Mouse (Mus musculus) T-helper 2 cell (primary cell): Measurements from ENCODE around the gene Adarb2.

Experiments
- in situ Hi-C: fragments of 300-600 bp; cut with MboI, MseI; formaldehyde crosslinking; loops from one replicate; pipeline ENCODE4 v1.15.1; 2025; ENCODE audit warnings: high pct_unique_total_duplicates

Adarb2 gene

DNA sequence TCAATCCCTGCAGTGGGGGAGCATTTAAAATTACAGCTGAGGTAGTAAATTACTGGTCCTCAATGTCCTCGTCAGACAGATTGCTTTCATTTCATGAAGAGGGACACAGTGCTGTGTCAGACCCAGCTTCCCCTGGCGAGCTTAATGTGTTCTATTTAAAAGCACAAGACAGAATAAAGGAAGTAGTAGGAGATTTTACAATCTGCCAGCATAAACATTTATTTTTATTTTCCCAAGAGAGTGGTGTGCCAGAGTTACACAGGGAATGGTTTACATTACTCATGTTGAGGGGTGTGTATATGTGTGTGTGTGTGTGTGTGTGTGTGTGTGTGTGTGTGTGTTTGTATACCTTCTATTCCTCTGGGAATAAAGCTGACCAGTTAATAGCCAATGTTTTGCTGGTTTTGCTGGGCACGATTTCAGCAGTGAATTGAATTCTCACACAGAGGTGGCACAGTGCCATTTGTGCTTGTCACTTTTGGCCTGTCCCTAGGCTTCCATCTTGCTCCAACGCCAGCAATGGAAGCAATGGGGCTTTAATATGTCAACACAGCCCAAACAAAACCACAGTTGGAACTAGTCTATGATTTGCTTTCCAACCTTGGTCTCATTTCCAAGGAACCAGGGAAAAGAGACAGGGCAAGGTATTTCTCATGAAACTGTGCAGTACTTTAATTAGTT is 282.1 kb downstream of the Adarb2 start:
- in situ Hi-C loops: no loop called here

GRCm38 (mm10) chr13:8487756-8488434 is 285.2 kb downstream of the Adarb2 start:
- in situ Hi-C loops: no loop called here

GRCm38 (mm10) chr13:8493363-8493762 is 290.7 kb downstream of the Adarb2 start:
- in situ Hi-C loops: no loop called here

GRCm38 (mm10) chr13:8499551-8499950 is 296.9 kb downstream of the Adarb2 start:
- in situ Hi-C loops: no loop called here

GRCm38 (mm10) chr13:8511069-8511817 is 308.6 kb downstream of the Adarb2 start:
- in situ Hi-C loops: no loop called here

DNA sequence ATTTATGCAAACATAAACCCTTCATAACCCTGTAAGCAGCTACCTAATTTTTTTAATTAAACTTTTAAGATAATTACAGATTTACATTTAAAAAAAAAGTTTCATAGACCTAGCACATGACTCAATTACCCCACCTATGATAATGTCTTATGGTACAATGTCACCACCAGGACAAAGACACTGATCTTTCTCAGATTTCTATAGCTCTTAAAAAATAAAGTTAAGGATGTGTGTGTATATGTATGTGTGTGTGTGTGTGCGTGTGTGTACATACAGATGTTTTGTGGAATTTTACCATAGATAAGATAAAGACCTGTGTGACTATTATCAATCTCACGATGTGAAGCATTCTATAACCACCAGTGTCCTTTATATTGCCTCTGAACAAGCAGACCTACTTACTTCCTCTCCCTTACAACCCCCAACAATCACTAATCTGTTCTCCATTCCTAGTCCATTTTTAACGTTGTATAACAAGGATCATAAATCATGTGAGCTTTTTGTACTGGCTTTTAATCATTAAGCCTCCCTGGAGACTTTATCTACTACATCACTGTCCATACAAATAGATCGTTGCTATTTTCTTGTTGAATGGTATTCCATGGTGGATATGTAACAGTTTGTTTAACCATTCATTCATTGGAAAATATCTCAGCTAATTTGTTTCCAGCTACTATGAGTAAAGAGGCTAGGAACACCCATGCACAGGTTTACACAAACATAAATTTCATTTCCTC is 313.5 kb downstream of the Adarb2 start:
- in situ Hi-C loops: no loop called here

DNA sequence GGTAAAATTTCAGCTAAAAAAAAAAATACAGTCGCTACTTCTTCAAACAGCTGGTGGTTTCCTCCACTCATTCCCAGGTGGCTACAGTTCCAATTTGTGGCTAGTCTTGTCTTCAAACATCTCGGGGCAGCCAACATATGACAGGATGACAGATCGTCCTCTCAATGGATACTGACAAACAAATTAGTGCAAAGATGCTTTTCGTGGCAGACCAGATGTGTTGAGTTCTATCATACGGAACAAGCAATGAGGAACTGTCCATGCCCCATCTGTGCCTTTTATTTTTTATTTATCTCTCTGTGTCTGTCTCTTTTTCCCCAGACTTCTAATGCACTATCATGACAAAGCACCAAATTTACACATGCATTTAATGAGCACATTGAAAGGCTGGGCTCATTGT is 316.5 kb downstream of the Adarb2 start:
- in situ Hi-C loops: no loop called here

DNA sequence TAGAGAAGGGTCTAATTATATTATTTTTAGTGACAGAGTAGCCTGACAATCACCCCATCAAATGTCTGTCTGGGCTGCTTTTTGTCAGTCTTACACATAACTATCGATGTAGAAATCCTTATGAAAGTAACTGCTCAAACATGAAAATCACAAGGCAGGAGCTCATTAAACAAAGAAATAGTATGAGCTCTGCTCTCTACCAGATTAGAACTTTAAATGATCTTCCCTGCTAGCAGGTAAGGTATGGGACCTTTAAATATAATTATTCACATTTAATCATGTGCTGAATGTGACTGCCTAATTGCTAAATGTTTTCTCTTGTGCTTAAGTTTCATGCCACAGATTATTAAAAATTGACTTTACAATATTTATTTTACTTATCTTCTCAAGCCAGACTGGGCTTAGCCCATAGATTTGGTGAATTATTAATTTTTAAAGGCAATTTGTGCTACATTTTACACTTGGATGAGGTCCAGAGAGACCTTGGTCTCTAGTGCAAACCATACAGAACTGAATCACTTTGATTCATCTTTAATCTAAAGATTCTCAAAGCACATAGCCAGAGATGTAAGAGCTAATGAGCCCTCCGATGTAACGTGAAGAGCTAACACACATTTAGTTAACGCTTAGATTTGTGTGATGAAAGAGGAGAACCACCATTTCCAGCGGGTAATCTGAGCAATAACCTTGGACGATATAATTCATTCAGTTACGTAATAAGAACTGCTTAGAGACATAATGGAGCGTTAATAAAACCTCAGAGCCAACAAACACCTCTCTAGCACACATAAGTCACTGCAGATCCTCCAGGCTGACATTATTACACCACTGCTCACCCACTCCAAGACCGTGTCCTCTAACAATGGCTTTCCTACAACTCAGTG is 323.3 kb downstream of the Adarb2 start:
- in situ Hi-C loops: no loop called here

DNA sequence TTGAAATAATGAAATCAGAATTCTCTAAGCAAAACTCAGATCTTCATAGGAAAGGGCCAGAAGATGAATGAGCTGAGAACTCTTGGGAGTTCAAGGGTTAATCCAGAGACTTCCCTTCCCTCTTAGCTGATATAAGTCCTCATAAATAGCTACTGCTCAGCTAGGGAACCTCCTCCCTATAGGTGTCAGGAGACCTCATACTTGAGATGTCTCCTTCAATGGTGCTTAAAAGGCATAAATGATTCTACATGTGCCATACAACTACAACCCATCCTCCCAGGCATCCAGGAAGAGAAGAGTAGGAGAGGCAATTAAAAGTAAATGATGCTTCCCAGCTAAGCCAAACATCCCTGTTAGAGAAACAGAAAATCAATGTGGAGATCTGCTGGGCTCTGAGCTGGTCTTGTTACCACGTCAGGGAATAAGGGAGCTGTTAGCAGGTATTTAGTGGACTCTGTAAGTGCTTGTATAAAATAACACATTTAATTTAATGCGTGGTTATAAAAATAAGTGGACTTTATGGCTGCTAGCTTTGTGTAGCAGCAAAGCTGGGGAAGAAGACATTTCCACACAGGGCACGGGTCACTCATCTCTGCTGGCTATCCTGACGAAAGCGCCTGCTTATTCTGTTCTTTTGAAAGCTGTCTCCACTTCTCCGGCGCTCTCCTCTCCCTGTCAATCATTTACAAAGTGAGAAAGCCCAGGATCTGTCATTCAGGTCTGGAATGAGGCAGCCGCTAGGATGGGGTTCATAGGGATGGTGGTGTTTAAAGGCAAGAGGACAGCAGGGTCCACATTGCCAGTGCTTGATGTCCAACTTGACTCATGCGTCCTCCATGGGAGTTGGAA is 331.8 kb downstream of the Adarb2 start:
- in situ Hi-C loops: loop anchor here (5.0 kb wide), 1 partner anchor 82 kb away; no protein-coding TSS in a partner anchor

DNA sequence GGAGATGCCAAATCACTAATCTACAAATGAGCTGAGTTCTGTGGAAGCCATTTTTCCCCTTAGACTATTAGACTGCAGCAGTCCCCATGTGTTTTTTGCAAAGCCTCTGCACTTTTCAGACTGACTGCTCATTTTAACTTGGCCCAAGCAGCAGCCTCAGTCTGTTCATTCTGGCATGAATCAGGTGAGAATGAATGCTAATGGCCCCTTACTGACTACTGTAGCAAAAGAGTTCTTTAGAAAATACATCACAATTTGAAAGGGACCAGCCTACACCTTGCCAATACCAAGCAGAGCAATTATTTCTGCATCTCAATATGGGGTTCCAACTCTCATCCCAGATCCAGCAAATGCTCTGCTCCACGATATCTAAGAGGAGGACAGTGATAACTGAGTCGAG is 335.8 kb downstream of the Adarb2 start:
- in situ Hi-C loops: loop anchor here (5.0 kb wide), 1 partner anchor 86 kb away; no protein-coding TSS in a partner anchor

- in situ Hi-C loops: loop anchor here (5.0 kb wide), 1 partner anchor 87 kb away; no protein-coding TSS in a partner anchor
Observed at GRCm38 (mm10) chr13:8538896-8539295, 336.2 kb downstream of the Adarb2 start.

DNA sequence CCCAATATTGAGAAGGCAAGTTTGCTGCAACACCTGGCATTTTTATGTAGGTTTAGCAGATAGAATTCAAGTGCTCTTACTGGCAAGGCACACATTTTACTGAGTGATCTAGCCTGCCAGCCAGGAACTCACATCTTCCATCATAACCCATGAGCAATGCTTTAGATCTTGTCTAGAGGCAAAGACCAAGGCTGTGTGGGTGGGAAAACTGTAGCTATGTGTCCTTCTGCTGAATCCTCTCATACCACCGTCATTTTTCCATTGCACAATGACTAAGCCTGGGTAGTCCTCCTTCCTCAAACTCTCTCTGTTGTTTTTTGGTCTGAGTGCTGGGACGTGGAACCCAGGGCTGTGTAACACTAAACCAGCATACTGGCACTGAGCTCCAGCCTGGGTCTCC is 340.0 kb downstream of the Adarb2 start:
- in situ Hi-C loops: no loop called here

DNA sequence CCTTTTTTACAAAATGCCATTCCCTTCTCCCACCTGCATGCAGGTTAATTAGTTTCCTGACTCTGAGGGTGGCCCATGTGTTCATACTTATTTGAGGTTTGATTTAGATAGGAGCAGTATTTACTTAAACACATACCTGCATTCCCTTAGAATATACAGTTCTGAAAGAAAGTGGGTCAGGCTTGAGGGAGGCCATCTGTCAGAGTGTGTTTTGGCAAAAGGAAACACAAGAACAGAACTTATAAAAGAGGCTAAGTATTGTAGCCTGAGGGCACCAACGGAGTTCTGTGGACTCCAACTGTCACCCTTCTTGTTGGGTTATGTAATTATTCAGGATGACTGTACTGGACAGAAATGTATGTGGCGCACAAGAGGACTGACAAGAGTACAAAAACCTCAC is 349.6 kb downstream of the Adarb2 start:
- in situ Hi-C loops: no loop called here

DNA sequence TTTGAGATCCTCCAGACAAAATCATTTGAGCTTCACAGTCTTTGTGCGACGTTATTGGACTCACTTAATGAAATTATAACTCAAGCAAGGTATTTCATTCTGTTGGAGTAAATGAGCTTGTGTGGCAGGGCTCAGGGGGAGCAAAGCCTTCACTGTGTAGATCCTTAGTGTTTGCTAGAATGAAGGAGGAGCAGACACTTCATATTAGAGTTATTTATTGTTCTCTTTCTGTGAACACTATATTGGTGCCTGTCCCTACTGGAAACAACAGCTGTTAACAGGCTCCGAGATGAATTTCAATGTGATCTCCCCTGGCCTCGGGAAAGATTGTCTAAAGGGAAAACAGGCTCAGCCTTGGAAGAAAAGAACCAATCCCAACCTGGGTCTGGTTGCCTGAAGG is 355.1 kb downstream of the Adarb2 start:
- in situ Hi-C loops: no loop called here

- in situ Hi-C loops: no loop called here
Observed at GRCm38 (mm10) chr13:8560485-8560884, 357.8 kb downstream of the Adarb2 start.

DNA sequence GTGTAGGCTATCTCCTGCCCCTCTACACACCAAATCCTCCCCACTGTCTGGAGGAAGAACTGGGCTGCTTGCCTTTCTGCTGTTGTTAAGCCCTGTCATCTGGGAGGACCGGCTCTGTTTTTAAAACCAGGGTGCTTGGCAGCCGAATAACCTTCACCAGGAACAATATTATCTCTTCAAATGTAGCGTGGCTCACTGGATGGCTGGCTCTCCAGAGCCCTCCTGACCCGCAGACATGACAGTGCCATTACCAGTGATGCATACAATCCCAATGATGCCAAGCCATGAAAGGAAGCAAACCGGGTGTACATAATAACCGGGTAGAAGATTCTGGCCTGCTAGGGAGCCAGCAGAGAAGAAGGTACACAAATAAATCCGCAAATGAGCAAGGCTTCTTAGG is 360.5 kb downstream of the Adarb2 start:
- in situ Hi-C loops: no loop called here

DNA sequence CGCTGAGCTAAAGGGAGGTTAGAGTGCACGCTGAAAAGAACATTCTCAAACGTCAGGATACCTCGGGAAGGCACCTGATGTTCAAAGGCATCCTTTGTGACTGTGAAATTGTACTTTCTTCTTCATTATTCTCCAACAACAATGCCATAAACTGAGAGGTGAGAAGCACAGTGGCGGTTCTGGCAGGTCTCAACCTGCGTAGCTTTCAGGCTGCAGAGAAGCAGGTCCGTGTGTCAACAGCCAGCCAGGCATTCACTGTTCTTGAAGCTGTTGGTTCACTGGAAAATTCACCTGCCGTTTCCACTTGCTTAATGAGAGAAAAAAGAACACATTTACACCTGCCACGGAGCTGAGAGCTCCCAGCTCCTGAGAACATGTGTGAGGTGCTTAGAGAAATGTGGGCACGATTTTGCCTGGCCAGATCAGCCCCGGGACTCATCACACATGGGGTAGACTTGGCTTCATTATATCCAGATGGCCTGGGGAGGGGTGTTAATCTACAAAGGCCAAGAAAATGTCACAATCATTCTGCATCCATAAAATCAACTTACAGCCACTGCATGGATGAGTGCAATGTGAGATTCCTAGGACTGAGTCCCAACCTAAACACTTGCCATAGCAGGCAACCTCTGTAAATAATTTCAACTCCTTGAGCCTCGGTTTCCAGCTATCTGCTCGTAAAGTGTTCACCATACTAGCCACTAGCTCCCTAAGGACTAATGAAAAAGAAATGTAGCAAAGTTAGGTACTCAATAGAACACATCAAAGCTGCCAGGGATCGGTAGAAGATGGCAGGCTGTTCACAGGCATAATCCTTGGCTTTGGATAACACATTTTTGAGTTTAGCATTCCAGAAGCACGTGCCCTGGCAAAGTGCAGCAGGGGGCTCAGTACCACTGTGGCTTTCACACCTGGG is 364.7 kb downstream of the Adarb2 start:
- in situ Hi-C loops: no loop called here

DNA sequence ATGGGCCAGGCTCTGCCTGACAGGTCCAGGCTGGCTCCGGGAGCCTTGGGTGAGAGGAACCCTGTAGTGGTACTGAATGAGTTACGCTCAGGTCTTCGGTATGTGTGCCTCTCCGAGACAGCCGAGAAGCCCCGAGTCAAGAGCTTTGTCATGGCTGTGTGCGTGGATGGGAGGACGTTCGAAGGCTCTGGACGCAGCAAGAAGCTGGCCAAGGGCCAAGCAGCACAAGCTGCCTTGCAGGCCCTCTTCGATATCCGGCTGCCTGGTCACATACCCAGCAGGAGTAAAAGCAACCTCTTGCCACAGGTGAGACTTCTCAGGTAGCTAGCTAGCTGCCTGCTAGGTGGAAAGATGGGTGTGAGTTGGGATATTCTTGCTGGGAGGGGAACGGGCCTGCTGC is 367.6 kb downstream of the Adarb2 start:
- in situ Hi-C loops: no loop called here

DNA sequence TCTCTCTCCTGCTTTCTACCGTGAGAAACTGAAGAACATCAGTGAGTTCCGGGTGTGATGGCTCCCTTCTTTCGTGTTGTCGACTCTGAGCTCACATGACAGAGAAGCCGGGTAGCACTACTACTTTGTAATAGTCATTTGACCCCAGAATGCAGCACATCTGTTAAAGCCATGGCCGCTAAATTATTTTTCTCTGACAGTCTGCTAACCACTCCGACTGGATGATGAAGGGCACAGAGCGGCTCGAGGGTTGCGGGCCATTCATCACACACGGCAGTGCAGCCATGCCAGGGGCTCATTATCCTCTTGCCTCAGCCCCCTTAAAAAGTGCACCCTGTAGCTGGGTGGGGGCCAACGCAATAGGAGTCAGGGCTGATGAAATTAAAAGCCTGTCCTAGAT is 371.2 kb downstream of the Adarb2 start:
- in situ Hi-C loops: no loop called here
